Mouse (Mus musculus) stomach, embryonic 15.5 days (tissue): ENCODE measurements around the gene Pnrc2. TPM values are rescaled to one million over a fixed set of nuclear protein-coding genes. Genes with fewer than 3 reads are reported as not detected.
A peak's percentile ranks its signal among the peaks of the same experiment; 100 is the strongest.

Source experiments
- ATAC-seq: fragments of 200-750 bp; cut with Nextera tagmentation; 2 replicates; pipeline ENCODE4 v1.8.0; 2017; ENCODE audit warnings: low read depth, moderate number of reproducible peaks, moderate TSS enrichment; ENCODE audit not compliant: insufficient read depth, low FRiP score
- H3K27ac ChIP-seq: fragments of 300-500 bp; sonication (generic); 2 replicates; pipeline ENCODE4 v1.5.1; 2015; ENCODE audit warnings: mild to moderate bottlenecking, inconsistent platforms
- H3K27me3 ChIP-seq: fragments of 300-500 bp; sonication (generic); replicated peaks from 2 replicates; pipeline ENCODE4 v1.6.1; 2015; ENCODE audit warnings: inconsistent platforms
- H3K36me3 ChIP-seq: fragments of 300-500 bp; sonication (generic); 2 replicates; pipeline ENCODE4 v1.6.1; 2015; ENCODE audit warnings: inconsistent platforms
- H3K4me1 ChIP-seq: fragments of 300-500 bp; sonication (generic); 2 replicates; pipeline ENCODE4 v1.6.1; 2015; ENCODE audit warnings: inconsistent platforms
- H3K4me2 ChIP-seq: fragments of 300-500 bp; sonication (generic); 2 replicates; pipeline ENCODE4 v1.6.1; 2015; ENCODE audit warnings: mild to moderate bottlenecking, inconsistent platforms
- H3K4me3 ChIP-seq: fragments of 300-500 bp; sonication (generic); replicated peaks from 2 replicates; pipeline ENCODE4 v1.5.1; 2015; ENCODE audit warnings: inconsistent platforms
- H3K9ac ChIP-seq: fragments of 300-500 bp; sonication (generic); 2 replicates; pipeline ENCODE4 v1.6.1; 2015; ENCODE audit warnings: inconsistent platforms
- H3K9me3 ChIP-seq: fragments of 300-500 bp; sonication (generic); 2 replicates; pipeline ENCODE4 v1.6.1; 2016; ENCODE audit warnings: inconsistent platforms
- WGBS: fragments of 180-500 bp; shearing (Covaris S2); methylation state at CpG from one replicate; pipeline ENCODE4 v1.1.7; 2015; 5-methylcytosine and 5-hydroxymethylcytosine counted together
- polyA plus RNA-seq: library from polyadenylated mRNA; unstranded; fragments of >200 nt; fragmentation: Nextera tagmentation; extraction: Ambion mirVana; gene quantifications from 2 replicates; pipeline ENCODE4 v1.2.1, GENCODE M21; 2015

Gene Pnrc2
- polyA plus RNA-seq, 1 experiment from 2014 or later, result 178 TPM

GRCm38 (mm10) chr4:135833301-135834123 is 40.1 kb downstream of the Pnrc2 start:
- Histone ChIP-seq H3K4me1 (0 out of 2 replicates have a peak, but pooled peaks cover 9% of the 10 kb centered on the region), H3K4me2 (no peak overlapping the region), H3K9me3 (no peaks in the 10 kb centered on the region), H3K27me3 (no peaks in the 10 kb centered on the region), H3K27ac (no peak overlapping the region), H3K4me3 (no peak overlapping the region), H3K36me3 (no peaks in the 10 kb centered on the region), H3K9ac (no peak overlapping the region)
- ATAC-seq, result peak; percentile 47; the same call in 1 of the 2 replicates
- WGBS, result 49% methylated on average over 12 of the region's 12 CpGs

- no peaks in the 10 kb centered on the region for H3K36me3 ChIP-seq
- no peak overlapping the region for H3K4me2 ChIP-seq
- no peak overlapping the region for H3K4me3 ChIP-seq
- H3K9me3 ChIP-seq, result no peaks in the 10 kb centered on the region
- 0 out of 2 replicates have a peak, but pooled peaks cover 9% of the 10 kb centered on the region for H3K4me1 ChIP-seq
- no peak for ATAC-seq
- H3K27ac ChIP-seq, result no peak overlapping the region
- 65% methylated on average over 11 of the region's 11 CpGs for WGBS
- H3K27me3 ChIP-seq, result no peaks in the 10 kb centered on the region
- no peak overlapping the region for H3K9ac ChIP-seq
Observed at GRCm38 (mm10) chr4:135832070-135832469, 41.6 kb downstream of the Pnrc2 start.

- Histone ChIP-seq H3K4me1 (0 out of 2 replicates have a peak, but pooled peaks cover 9% of the 10 kb centered on the region), H3K9ac (no peak overlapping the region), H3K4me3 (no peak overlapping the region), H3K36me3 (no peaks in the 10 kb centered on the region), H3K9me3 (no peaks in the 10 kb centered on the region), H3K4me2 (peak overlapping the region; percentile 28; the same call in 1 of the 2 replicates), H3K27me3 (no peaks in the 10 kb centered on the region), H3K27ac (peak overlapping the region; percentile 82)
- 21% methylated on average over 11 of the region's 11 CpGs for whole genome bisulfite sequencing
- ATAC-seq, result peak; percentile 69; the same call in 1 of the 2 replicates
Observed at GRCm38 (mm10) chr4:135828491-135828890, 45.2 kb downstream of the Pnrc2 start.

GRCm38 (mm10) chr4:135824254-135824653 is 49.4 kb downstream of the Pnrc2 start:
- Histone ChIP-seq H3K9me3 (no peaks in the 10 kb centered on the region), H3K4me2 (no peak overlapping the region), H3K4me1 (0 out of 2 replicates have a peak, but pooled peaks cover 6% of the 10 kb centered on the region), H3K27ac (0 out of 2 replicates have a peak overlapping the region, but pooled peaks have one; percentile 21), H3K4me3 (no peak overlapping the region), H3K36me3 (no peaks in the 10 kb centered on the region), H3K27me3 (no peaks in the 10 kb centered on the region), H3K9ac (no peak overlapping the region)
- no peak for ATAC-seq
- WGBS, result 51% methylated on average over 8 of the region's 8 CpGs

GRCm38 (mm10) chr4:135823298-135823697 is 50.4 kb downstream of the Pnrc2 start:
- Histone ChIP-seq H3K27me3 (no peaks in the 10 kb centered on the region), H3K4me2 (no peak overlapping the region)
- WGBS, result 66% methylated on average over 2 of the region's 2 CpGs

GRCm38 (mm10) chr4:135821772-135822171 is 51.9 kb downstream of the Pnrc2 start:
- 87% methylated on average over 4 of the region's 4 CpGs for WGBS
- H3K4me1 ChIP-seq, result no peaks in the 10 kb centered on the region
- ATAC-seq, result no peak
- no peaks in the 10 kb centered on the region for H3K27me3 ChIP-seq
- H3K4me2 ChIP-seq, result no peak overlapping the region
- H3K9me3 ChIP-seq, result no peaks in the 10 kb centered on the region
- no peak overlapping the region for H3K27ac ChIP-seq
- H3K36me3 ChIP-seq, result no peaks in the 10 kb centered on the region
- no peak overlapping the region for H3K4me3 ChIP-seq
- H3K9ac ChIP-seq, result no peak overlapping the region

More at GRCm38 (mm10) chr4:135823298-135823697, 50.4 kb downstream of the Pnrc2 start:
- no peaks in the 10 kb centered on the region for H3K36me3 ChIP-seq
- H3K4me3 ChIP-seq, result no peak overlapping the region
- H3K27ac ChIP-seq, result no peak overlapping the region
- no peak for ATAC-seq
- H3K4me1 ChIP-seq, result no peaks in the 10 kb centered on the region
- H3K9me3 ChIP-seq, result no peaks in the 10 kb centered on the region
- H3K9ac ChIP-seq, result no peak overlapping the region

Other genes with a start within 250 kb of the Pnrc2 start
- gene Ifnlr1, start 187.6 kb downstream of the Pnrc2 start, polyA plus RNA-seq, result 1.8 TPM in 2 replicates
- gene Il22ra1, start 145.7 kb downstream of the Pnrc2 start, polyA plus RNA-seq, result 2.0 and 2.8 TPM in 2 replicates
- gene Myom3, start 114.1 kb downstream of the Pnrc2 start, polyA plus RNA-seq, result 0.58 and 1.1 TPM in 2 replicates
- gene Srsf10, start 18.1 kb downstream of the Pnrc2 start, polyA plus RNA-seq, result 204 and 211 TPM in 2 replicates
- gene Cnr2, start 21.5 kb upstream of the Pnrc2 start, polyA plus RNA-seq, result 0.71 and 0.90 TPM in 2 replicates
- gene Fuca1, start 46.9 kb upstream of the Pnrc2 start, polyA plus RNA-seq, result 93.2 and 96.3 TPM in 2 replicates
- 88.5 and 90.4 TPM in 2 replicates for gene Hmgcl, start 72.6 kb upstream of the Pnrc2 start, polyA plus RNA-seq
- gene Gale, start 89.9 kb upstream of the Pnrc2 start, polyA plus RNA-seq, result 90.9 and 92.1 TPM in 2 replicates
- gene Lypla2, start 98.8 kb upstream of the Pnrc2 start, polyA plus RNA-seq, result 102 and 105 TPM in 2 replicates
- 50.3 and 55.1 TPM in 2 replicates for gene Pithd1, start 113.4 kb upstream of the Pnrc2 start, polyA plus RNA-seq
- 36.4 and 37.9 TPM in 2 replicates for gene Eloa, start 147.9 kb upstream of the Pnrc2 start, polyA plus RNA-seq
- gene Rpl11, start 179.6 kb upstream of the Pnrc2 start, polyA plus RNA-seq, result 336 and 456 TPM in 2 replicates